Mouse (Mus musculus) left cerebral cortex, adult 9 months (tissue): ENCODE data around the gene Rchy1.
"Not testable (repeated sequence)": the region's sequence is repeated elsewhere in the genome, so short reads cannot be mapped to it uniquely, and the experiment has no call there.

Source experiments
- DNase-seq, 2 experiments: peaks; one replicate each; pipeline ENCODE4 v3.0.0; 2022; ENCODE audit warnings: low spot score in 2 of 2

Gene Rchy1

GRCm38 (mm10) chr5:91960606-91961254 is 2.1 kb downstream of the Rchy1 start:
- no peak for DNase-seq

GRCm38 (mm10) chr5:91959986-91960385 is 2.9 kb downstream of the Rchy1 start:
- no peak for DNase-seq

- no peak for DNase-seq
Observed at GRCm38 (mm10) chr5:91959096-91959495, 3.8 kb downstream of the Rchy1 start.

- DNase-seq: no peak
Observed at GRCm38 (mm10) chr5:91956991-91957760, 5.7 kb downstream of the Rchy1 start.

GRCm38 (mm10) chr5:91951404-91951803 is 11.5 kb downstream of the Rchy1 start:
- DNase-seq: no peak

GRCm38 (mm10) chr5:91949441-91949840 is 13.4 kb downstream of the Rchy1 start:
- no peak for DNase-seq

- no peak for DNase-seq
Observed at GRCm38 (mm10) chr5:91947008-91947407, 15.9 kb downstream of the Rchy1 start.

- not testable (repeated sequence) for DNase-seq
Observed at GRCm38 (mm10) chr5:91945609-91946008, 17.3 kb downstream of the Rchy1 start.

GRCm38 (mm10) chr5:91913231-91913630 is 49.6 kb downstream of the Rchy1 start:
- peak in 1 of 2 experiments; percentile 3 for DNase-seq

- no peak for DNase-seq
Observed at GRCm38 (mm10) chr5:91911384-91912106, 51.3 kb downstream of the Rchy1 start.

GRCm38 (mm10) chr5:91910616-91911015 is 52.3 kb downstream of the Rchy1 start:
- DNase-seq: no peak

GRCm38 (mm10) chr5:91909010-91909620 is 53.8 kb downstream of the Rchy1 start:
- peak in 1 of 2 experiments; percentile 12 for DNase-seq
